Mouse (Mus musculus) ES-Bruce4 (cell line): ENCODE measurements around the gene Dner. TPM values are rescaled to one million over a fixed set of nuclear protein-coding genes. Genes with fewer than 3 reads are reported as not detected.

Experiments
- H3K27ac ChIP-seq: 2 replicates; pipeline ENCODE4 v1.5.1; 2012; ENCODE audit warnings: low read length, inconsistent platforms; ENCODE audit not compliant: insufficient read depth
- H3K27me3 ChIP-seq: 2 replicates; pipeline ENCODE4 v1.6.1; 2012; ENCODE audit warnings: mild to moderate bottlenecking, low read length, inconsistent platforms; ENCODE audit not compliant: control insufficient read depth, poor library complexity, insufficient read depth, severe bottlenecking
- H3K36me3 ChIP-seq: 2 replicates; pipeline ENCODE4 v1.6.1; 2012; ENCODE audit warnings: inconsistent platforms, mild to moderate bottlenecking, low read length, moderate library complexity; ENCODE audit not compliant: control insufficient read depth, poor library complexity, insufficient read depth, severe bottlenecking
- H3K4me1 ChIP-seq: one replicate; pipeline ENCODE4 v1.8.1; 2011; ENCODE audit warnings: low read length; ENCODE audit not compliant: control insufficient read depth, insufficient read depth
- H3K4me3 ChIP-seq: 2 replicates; pipeline ENCODE4 v1.5.1; 2011; ENCODE audit warnings: low read depth, mild to moderate bottlenecking, low read length
- H3K9ac ChIP-seq: 2 replicates; pipeline ENCODE4 v1.6.1; 2012; ENCODE audit warnings: low read depth, mild to moderate bottlenecking, inconsistent platforms; ENCODE audit not compliant: poor library complexity, severe bottlenecking
- H3K9me3 ChIP-seq: replicated peaks from 2 replicates; pipeline ENCODE4 v1.6.1; 2012; ENCODE audit warnings: mild to moderate bottlenecking, low read length, inconsistent platforms; ENCODE audit not compliant: control insufficient read depth, poor library complexity, insufficient read depth, severe bottlenecking
- CTCF ChIP-seq: IDR thresholded peaks from one replicate; pipeline ENCODE4 v1.8.1; 2011; ENCODE audit warnings: low read depth, low read length
- EP300 ChIP-seq: IDR thresholded peaks from 2 replicates; pipeline ENCODE4 v1.6.1; 2011; ENCODE audit warnings: low read depth, low read length; ENCODE audit not compliant: insufficient read depth
- POLR2A ChIP-seq: IDR thresholded peaks from one replicate; pipeline ENCODE4 v1.8.1; 2011; ENCODE audit warnings: low read length; ENCODE audit not compliant: insufficient read depth
- polyA plus RNA-seq: library from polyadenylated mRNA; stranded (reverse); fragments of >200 nt; gene quantifications from 2 replicates; pipeline ENCODE4 v1.2.4, GENCODE M21; 2011; ENCODE audit warnings: low read depth; ENCODE audit not compliant: missing spikeins, insufficient read depth, insufficient read length

Gene Dner
- polyA plus RNA-seq = 9.5 and 9.7 TPM in 2 replicates

GRCm38 (mm10) chr1:84695517-84696411 is at the start of gene Dner:
Dner (minus strand) TSS chr1:84696221.
- no peaks in the 10 kb centered on the region for H3K4me1 ChIP-seq
- H3K4me3 ChIP-seq = peak within 1 kb of the TSS; percentile 73
- TF ChIP-seq POLR2A (no peak), CTCF (peak; percentile 36), EP300 (0 out of 2 replicates have a peak, but pooled peaks have one; percentile 53)
- no peak within 1 kb of the TSS for H3K27ac ChIP-seq
- no peaks in the 10 kb centered on the region for H3K36me3 ChIP-seq
- 0 out of 2 replicates have a peak within 1 kb of the TSS, but pooled peaks have one; percentile 9 for H3K9ac ChIP-seq
- H3K9me3 ChIP-seq = peaks cover 4% of the 10 kb centered on the region; the same call in 1 of the 2 replicates
- H3K27me3 ChIP-seq = no peaks in the 10 kb centered on the region

- no peaks in the 10 kb centered on the region for H3K27me3 ChIP-seq
- no peaks in the 10 kb centered on the region for H3K9me3 ChIP-seq
Measured at GRCm38 (mm10) chr1:84742156-84742555, 46.1 kb upstream of the Dner start.

GRCm38 (mm10) chr1:84740080-84740479 is 44.1 kb upstream of the Dner start:
- H3K27me3 ChIP-seq = no peaks in the 10 kb centered on the region
- H3K4me1 ChIP-seq = no peaks in the 10 kb centered on the region
- H3K9ac ChIP-seq = no peak overlapping the region
- H3K36me3 ChIP-seq = peaks cover 71% of the 10 kb centered on the region
- H3K4me3 ChIP-seq = no peak overlapping the region
- TF ChIP-seq CTCF (no peak), POLR2A (no peak), EP300 (no peak)
- no peaks in the 10 kb centered on the region for H3K9me3 ChIP-seq
- H3K27ac ChIP-seq = no peak overlapping the region

More at GRCm38 (mm10) chr1:84742156-84742555, 46.1 kb upstream of the Dner start:
- Histone ChIP-seq H3K27ac (no peak overlapping the region), H3K36me3 (peaks cover 75% of the 10 kb centered on the region), H3K9ac (no peak overlapping the region), H3K4me3 (no peak overlapping the region), H3K4me1 (no peaks in the 10 kb centered on the region)
- TF ChIP-seq EP300 = no peak
- no peak for TF ChIP-seq POLR2A
- no peak for TF ChIP-seq CTCF

- H3K27ac ChIP-seq = no peak overlapping the region
- H3K9ac ChIP-seq = no peak overlapping the region
- no peaks in the 10 kb centered on the region for H3K4me1 ChIP-seq
- no peak for TF ChIP-seq EP300
- no peak for TF ChIP-seq POLR2A
- TF ChIP-seq CTCF = no peak
- H3K9me3 ChIP-seq = no peaks in the 10 kb centered on the region
- peaks cover 59% of the 10 kb centered on the region for H3K36me3 ChIP-seq
- H3K4me3 ChIP-seq = no peak overlapping the region
- no peaks in the 10 kb centered on the region for H3K27me3 ChIP-seq
Measured at GRCm38 (mm10) chr1:84737097-84737496, 41.1 kb upstream of the Dner start.

- H3K4me1 ChIP-seq = no peaks in the 10 kb centered on the region
- no peaks in the 10 kb centered on the region for H3K9me3 ChIP-seq
- H3K9ac ChIP-seq = no peak overlapping the region
- no peak overlapping the region for H3K4me3 ChIP-seq
- no peaks in the 10 kb centered on the region for H3K27me3 ChIP-seq
- peak; percentile 28 for TF ChIP-seq CTCF
- TF ChIP-seq EP300 = no peak
- no peak overlapping the region for H3K27ac ChIP-seq
- peaks cover 56% of the 10 kb centered on the region for H3K36me3 ChIP-seq
Measured at GRCm38 (mm10) chr1:84733799-84734198, 37.8 kb upstream of the Dner start.

- Histone ChIP-seq H3K36me3 (peaks cover 51% of the 10 kb centered on the region), H3K27ac (no peak overlapping the region)
Measured at GRCm38 (mm10) chr1:84731763-84732162, 35.7 kb upstream of the Dner start.

More at GRCm38 (mm10) chr1:84731763-84732162, 35.7 kb upstream of the Dner start:
- H3K4me3 ChIP-seq = no peak overlapping the region
- H3K27me3 ChIP-seq = no peaks in the 10 kb centered on the region
- TF ChIP-seq EP300 (no peak), POLR2A (no peak), CTCF (no peak)
- no peaks in the 10 kb centered on the region for H3K4me1 ChIP-seq
- H3K9ac ChIP-seq = no peak overlapping the region
- no peaks in the 10 kb centered on the region for H3K9me3 ChIP-seq
